Mouse (Mus musculus): ENCODE results near the gene Rfx7. TPM values are rescaled to one million over a fixed set of nuclear protein-coding genes. Genes with fewer than 3 reads are reported as not detected.
"Not testable (repeated sequence)": the region's sequence is repeated elsewhere in the genome, so short reads cannot be mapped to it uniquely, and the experiment has no call there.

The Rfx7 gene
- total and polyA plus RNA-seq, 2 experiments from 2014 or later: 12.2 to 48.2 TPM

GRCm38 (mm10) chr9:72639843-72640621 lies 108.0 kb downstream of the Rfx7 start:
- Histone ChIP-seq H3K4me3 (ENCODE audit: low read depth, low read length) (peak overlapping the region; percentile 24), H3K4me2 (ENCODE audit: low read depth, low read length, poor library complexity, severe bottlenecking) (peak overlapping the region; percentile 45), H3K36me3 (ENCODE audit: insufficient read depth, low read length) (no peaks in the 10 kb centered on the region), H3K27me3 (ENCODE audit: insufficient read depth, low read length) (no peaks in the 10 kb centered on the region), H3K27ac (ENCODE audit: low read depth, low read length) (peak overlapping the region; percentile 83), H3K4me1 (ENCODE audit: insufficient read depth, low read length) (no peaks in the 10 kb centered on the region; the same call in 1 of the 2 replicates), H3K9me3 (ENCODE audit: low read length) (no peaks in the 10 kb centered on the region), H3K9ac (replicated peaks; ENCODE audit: low read length, poor library complexity, severe bottlenecking) (peak overlapping the region; percentile 33; the same call in 1 of the 2 replicates)
- ATAC-seq (ENCODE audit: low FRiP score) (peak; percentile 95), DNase-seq (ENCODE audit: low spot score) (peak; percentile 91)
- WGBS: 2% methylated on average over 27 of the region's 27 CpGs
- no peak for TF ChIP-seq CTCF (IDR thresholded peaks at IDR 0.05)

DNA sequence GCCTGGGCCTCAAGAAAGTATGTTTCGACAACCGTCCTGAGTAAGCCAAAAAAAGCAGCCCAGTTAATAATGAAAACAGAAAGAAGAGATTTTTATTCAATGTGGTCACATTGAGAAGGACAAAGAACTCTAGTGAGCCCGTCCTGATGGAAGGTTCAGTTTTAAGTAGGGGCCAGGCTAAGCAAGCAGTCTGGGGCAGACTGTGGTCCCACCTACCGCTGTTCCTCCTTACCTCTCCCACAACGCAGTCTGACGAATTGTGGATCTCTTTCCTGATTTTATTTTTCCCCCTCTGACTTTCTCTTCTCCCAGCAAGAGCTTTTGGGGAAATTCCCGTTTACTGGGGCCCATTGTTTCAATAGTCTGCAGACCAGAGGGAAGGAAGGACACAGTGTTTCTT lies 108.6 kb downstream of the Rfx7 start:
- ATAC-seq (ENCODE audit: low FRiP score): no peak
- no peak overlapping the region; the same call in 1 of the 2 replicates for H3K9ac ChIP-seq (replicated peaks; ENCODE audit: low read length, poor library complexity, severe bottlenecking)
- H3K4me1 ChIP-seq (ENCODE audit: insufficient read depth, low read length): no peaks in the 10 kb centered on the region; the same call in 1 of the 2 replicates
- no peak overlapping the region for H3K4me2 ChIP-seq (ENCODE audit: low read depth, low read length, poor library complexity, severe bottlenecking)
- H3K27me3 ChIP-seq (ENCODE audit: insufficient read depth, low read length): no peaks in the 10 kb centered on the region
- no peak overlapping the region for H3K4me3 ChIP-seq (ENCODE audit: low read depth, low read length)
- no peaks in the 10 kb centered on the region for H3K36me3 ChIP-seq (ENCODE audit: insufficient read depth, low read length)
- no peak for DNase-seq (ENCODE audit: low spot score)
- 10% methylated on average over 7 of the region's 7 CpGs for WGBS
- TF ChIP-seq CTCF (IDR thresholded peaks at IDR 0.05): no peak
- peak overlapping the region; percentile 83 for H3K27ac ChIP-seq (ENCODE audit: low read depth, low read length)
- no peaks in the 10 kb centered on the region for H3K9me3 ChIP-seq (ENCODE audit: low read length)

GRCm38 (mm10) chr9:72641093-72641680 lies 109.1 kb downstream of the Rfx7 start:
- Histone ChIP-seq H3K27ac (ENCODE audit: low read depth, low read length) (peak overlapping the region; percentile 83), H3K27me3 (ENCODE audit: insufficient read depth, low read length) (no peaks in the 10 kb centered on the region), H3K4me3 (ENCODE audit: low read depth, low read length) (no peak overlapping the region), H3K4me1 (ENCODE audit: insufficient read depth, low read length) (no peaks in the 10 kb centered on the region; the same call in 1 of the 2 replicates), H3K9me3 (ENCODE audit: low read length) (no peaks in the 10 kb centered on the region), H3K4me2 (ENCODE audit: low read depth, low read length, poor library complexity, severe bottlenecking) (no peak overlapping the region), H3K9ac (replicated peaks; ENCODE audit: low read length, poor library complexity, severe bottlenecking) (no peak overlapping the region), H3K36me3 (ENCODE audit: insufficient read depth, low read length) (no peaks in the 10 kb centered on the region)
- no peak for DNase-seq (ENCODE audit: low spot score)
- no peak for ATAC-seq (ENCODE audit: low FRiP score)
- no peak for TF ChIP-seq CTCF (IDR thresholded peaks at IDR 0.05)
- 72% methylated on average over 6 of the region's 6 CpGs for WGBS

GRCm38 (mm10) chr9:72642756-72643447 lies 110.9 kb downstream of the Rfx7 start:
- not testable (repeated sequence) for H3K36me3 ChIP-seq (ENCODE audit: insufficient read depth, low read length); H3K9ac ChIP-seq (replicated peaks; ENCODE audit: low read length, poor library complexity, severe bottlenecking); H3K4me3 ChIP-seq (ENCODE audit: low read depth, low read length); H3K4me1 ChIP-seq (ENCODE audit: insufficient read depth, low read length); H3K27me3 ChIP-seq (ENCODE audit: insufficient read depth, low read length); DNase-seq (ENCODE audit: low spot score); H3K9me3 ChIP-seq (ENCODE audit: low read length); H3K27ac ChIP-seq (ENCODE audit: low read depth, low read length); H3K4me2 ChIP-seq (ENCODE audit: low read depth, low read length, poor library complexity, severe bottlenecking); ATAC-seq (ENCODE audit: low FRiP score)
- 99% methylated on average over 4 of the region's 4 CpGs for WGBS

DNA sequence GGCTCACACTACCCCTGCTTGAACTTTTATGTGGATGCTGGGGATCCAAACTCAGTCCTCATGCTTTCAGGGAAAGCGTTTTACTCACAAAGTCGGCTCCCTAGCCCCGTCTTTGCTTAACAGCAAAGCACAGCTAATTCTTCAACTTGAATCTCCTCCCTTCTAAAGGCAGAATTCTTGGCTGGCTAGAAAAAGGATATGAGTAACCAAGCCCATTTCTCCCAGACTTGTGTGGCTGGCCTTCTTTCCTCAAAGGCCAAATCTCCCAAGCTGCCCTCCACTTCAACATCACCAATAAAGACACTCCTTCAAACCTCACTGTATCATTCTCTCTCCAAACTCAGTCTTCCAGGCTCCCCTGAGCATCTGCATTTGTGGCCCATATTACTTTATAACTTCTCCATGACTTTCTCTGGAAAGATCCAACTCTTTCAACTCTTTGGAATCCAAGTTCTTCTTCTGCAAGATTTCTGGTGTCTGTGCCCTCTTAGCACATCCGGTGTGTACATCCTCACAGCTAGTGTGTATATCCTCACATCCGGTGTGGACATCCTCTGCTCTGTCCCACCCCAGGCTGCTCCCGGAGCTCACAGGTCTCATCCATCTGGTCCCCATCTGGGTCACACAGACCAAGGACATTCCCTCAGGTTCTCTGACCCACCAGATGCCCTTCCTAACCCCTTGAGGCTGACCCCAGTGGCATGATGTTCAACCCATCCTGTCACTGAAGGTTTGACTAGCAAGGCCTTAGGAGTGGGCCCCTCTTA lies 111.8 kb downstream of the Rfx7 start:
- no peak overlapping the region for H3K9ac ChIP-seq (replicated peaks; ENCODE audit: low read length, poor library complexity, severe bottlenecking)
- no peak for DNase-seq (ENCODE audit: low spot score)
- H3K27me3 ChIP-seq (ENCODE audit: insufficient read depth, low read length): no peaks in the 10 kb centered on the region
- no peaks in the 10 kb centered on the region; the same call in 1 of the 2 replicates for H3K4me1 ChIP-seq (ENCODE audit: insufficient read depth, low read length)
- H3K27ac ChIP-seq (ENCODE audit: low read depth, low read length): 0 out of 2 replicates have a peak overlapping the region, but pooled peaks have one; percentile 9
- TF ChIP-seq CTCF (IDR thresholded peaks at IDR 0.05): no peak
- WGBS: 83% methylated on average over 6 of the region's 6 CpGs
- no peaks in the 10 kb centered on the region for H3K9me3 ChIP-seq (ENCODE audit: low read length)
- no peak overlapping the region for H3K4me3 ChIP-seq (ENCODE audit: low read depth, low read length)
- no peak for ATAC-seq (ENCODE audit: low FRiP score)
- no peak overlapping the region for H3K4me2 ChIP-seq (ENCODE audit: low read depth, low read length, poor library complexity, severe bottlenecking)
- H3K36me3 ChIP-seq (ENCODE audit: insufficient read depth, low read length): no peaks in the 10 kb centered on the region

Measured in midbrain, postnatal 0 days (tissue).